Mouse (Mus musculus): Measurements from ENCODE around the gene Cage1.

Gene Cage1

GRCm38 (mm10) chr13:38037044-38037687 is at the start of gene Cage1:
Gene Cage1, minus strand, starts transcription at chr13:38037069.
- DNase-seq (ENCODE audit: low spot score): peak; percentile 98

- no peak for DNase-seq (ENCODE audit: low spot score)
These were observed 44.3 kb upstream of the Cage1 start for GRCm38 (mm10) chr13:38081161-38081560.

- no peak for DNase-seq (ENCODE audit: low spot score)
These were observed 43.9 kb upstream of the Cage1 start for GRCm38 (mm10) chr13:38080725-38081124.

GRCm38 (mm10) chr13:38080014-38080413 is 43.1 kb upstream of the Cage1 start:
- no peak for DNase-seq (ENCODE audit: low spot score)

GRCm38 (mm10) chr13:38079366-38079765 is 42.5 kb upstream of the Cage1 start:
- DNase-seq (ENCODE audit: low spot score): no peak

GRCm38 (mm10) chr13:38078836-38079235 is 42.0 kb upstream of the Cage1 start:
- no peak for DNase-seq (ENCODE audit: low spot score)

GRCm38 (mm10) chr13:38077113-38077512 is 40.2 kb upstream of the Cage1 start:
- DNase-seq (ENCODE audit: low spot score): no peak

GRCm38 (mm10) chr13:38074404-38074803 is 37.5 kb upstream of the Cage1 start:
- no peak for DNase-seq (ENCODE audit: low spot score)

GRCm38 (mm10) chr13:38073374-38074307 is 36.8 kb upstream of the Cage1 start:
- DNase-seq (ENCODE audit: low spot score): peak; percentile 85

GRCm38 (mm10) chr13:38070945-38071344 is 34.1 kb upstream of the Cage1 start:
- DNase-seq (ENCODE audit: low spot score): no peak

GRCm38 (mm10) chr13:38064854-38065663 is 28.2 kb upstream of the Cage1 start:
- peak; percentile 79 for DNase-seq (ENCODE audit: low spot score)

GRCm38 (mm10) chr13:38062678-38063077 is 25.8 kb upstream of the Cage1 start:
- DNase-seq (ENCODE audit: low spot score): no peak

- DNase-seq (ENCODE audit: low spot score): no peak
These were observed 13.0 kb upstream of the Cage1 start for GRCm38 (mm10) chr13:38049888-38050287.

GRCm38 (mm10) chr13:38037811-38038210 is 942 bp upstream of the Cage1 start:
- no peak for DNase-seq (ENCODE audit: low spot score)

GRCm38 (mm10) chr13:38036343-38037043 is 376 bp downstream of the Cage1 start, which contains the start of gene Riok1:
Gene Riok1, plus strand, starts transcription at chr13:38036995.
- DNase-seq (ENCODE audit: low spot score): no peak

- DNase-seq (ENCODE audit: low spot score): no peak
These were observed 8.5 kb downstream of the Cage1 start for GRCm38 (mm10) chr13:38028407-38028806.

GRCm38 (mm10) chr13:38027618-38028248 is 9.1 kb downstream of the Cage1 start:
- no peak for DNase-seq (ENCODE audit: low spot score)

- no peak for DNase-seq (ENCODE audit: low spot score)
These were observed 11.0 kb downstream of the Cage1 start for GRCm38 (mm10) chr13:38025874-38026273.

- no peak for DNase-seq (ENCODE audit: low spot score)
These were observed 18.1 kb downstream of the Cage1 start for GRCm38 (mm10) chr13:38018791-38019190.

GRCm38 (mm10) chr13:38015591-38015990 is 21.3 kb downstream of the Cage1 start:
- DNase-seq (ENCODE audit: low spot score): no peak

- no peak for DNase-seq (ENCODE audit: low spot score)
These were observed 24.4 kb downstream of the Cage1 start for GRCm38 (mm10) chr13:38012436-38012835.

All from yolk sac, embryonic 10.5 days (tissue).